Comparison of ENCODE assay signal across 27 mouse cellular contexts in genomic region chr15:82902521-82902920, GRCm38 (mm10).
DNase-seq lines count a peak whose midpoint lies in the region; ATAC-seq and TF ChIP-seq lines count a peak whose summit lies in the region.
"Had no signal": no experiment of that assay in that cellular context is flagged by ENCODE, and none has a peak within 500 bp of the region (broad histone marks: within the 10 kb centered on the region; RNA-seq: fewer than 3 reads in every experiment).

No protein-coding gene starts in this region.

- no peak for TF ChIP-seq CTCF in E14TG2a.4 (conservative IDR thresholded peaks at IDR 0.05; ENCODE audit: low read length)
- TF ChIP-seq CTCF in lung, adult 2 months (IDR thresholded peaks at IDR 0.05; ENCODE audit: insufficient read depth, low read length), result no peak

- no peaks in the 10 kb centered on the region for H3K9me3 ChIP-seq in forebrain, embryonic 13.5 days (replicated peaks)
- no peaks in the 10 kb centered on the region for H3K9me3 ChIP-seq in forebrain, embryonic 11.5 days (ENCODE audit: control insufficient read depth, low read length)
- H3K9me3 ChIP-seq in midbrain, embryonic 10.5 days (replicated peaks), result no peaks in the 10 kb centered on the region
- H3K9me3 ChIP-seq in midbrain, embryonic 16.5 days (replicated peaks; ENCODE audit: control insufficient read depth, low read length, poor library complexity, severe bottlenecking), result no peaks in the 10 kb centered on the region
- H3K9me3 ChIP-seq in E14TG2a.4 (ENCODE audit: low read length), result no peaks in the 10 kb centered on the region
- no peaks in the 10 kb centered on the region for H3K9me3 ChIP-seq in limb, embryonic 10.5 days (replicated peaks)
- H3K9me3 ChIP-seq: embryonic facial prominence, embryonic 12.5 days; forebrain, embryonic 10.5 days; intestine, embryonic 15.5 days; liver, embryonic 13.5 days had no signal

- no peak overlapping the region for H3K4me2 ChIP-seq in forebrain, embryonic 13.5 days
- H3K4me2 ChIP-seq in forebrain, embryonic 11.5 days (ENCODE audit: low read depth, low read length, severe bottlenecking), result no peak overlapping the region
- H3K4me2 ChIP-seq in midbrain, embryonic 16.5 days (ENCODE audit: low read length), result no peak overlapping the region
- H3K4me2 ChIP-seq: embryonic facial prominence, embryonic 12.5 days; heart, embryonic 11.5 days; intestine, embryonic 15.5 days; liver, embryonic 13.5 days; lung, embryonic 14.5 days had no signal

- TF ChIP-seq POLR2A in lung, adult 2 months (IDR thresholded peaks at IDR 0.05; ENCODE audit: borderline replicate concordance, extremely low read depth, low read depth, low read length), result no peak

- peaks cover 91% of the 10 kb centered on the region for H3K4me1 ChIP-seq in forebrain, embryonic 13.5 days
- H3K4me1 ChIP-seq in forebrain, embryonic 11.5 days (replicated peaks; ENCODE audit: control insufficient read depth, insufficient read depth, low read length), result peaks cover 43% of the 10 kb centered on the region
- peaks cover 95% of the 10 kb centered on the region for H3K4me1 ChIP-seq in midbrain, embryonic 10.5 days
- H3K4me1 ChIP-seq in midbrain, embryonic 16.5 days (ENCODE audit: control insufficient read depth, insufficient read depth, low read length), result peaks cover 47% of the 10 kb centered on the region
- H3K4me1 ChIP-seq in E14TG2a.4 (replicated peaks; ENCODE audit: low read depth, low read length), result peaks cover 86% of the 10 kb centered on the region
- peaks cover 74% of the 10 kb centered on the region for H3K4me1 ChIP-seq in limb, embryonic 10.5 days
- peaks cover 8% of the 10 kb centered on the region; the same call in 1 of the 2 replicates for H3K4me1 ChIP-seq in lung, adult 2 months (ENCODE audit: control insufficient read depth, insufficient read depth, low read length)

- DNase-seq in forebrain, embryonic 11.5 days (ENCODE audit: low spot score), result no peak
- DNase-seq in midbrain, embryonic 10.5 days (ENCODE audit: low spot score), result peak; percentile 34
- peak; percentile 30 for DNase-seq in limb, embryonic 10.5 days (ENCODE audit: low spot score)
- DNase-seq in lung, adult 2 months, result no peak
- DNase-seq: adrenal gland, adult 2 months; adrenal gland, postnatal 36 days; cerebellum, adult 18-20 months; gastrocnemius, postnatal 25 days; heart, postnatal 36 days; kidney, adult 2 months; kidney, postnatal 36 days; liver, embryonic 13.5 days; lung, embryonic 14.5 days; lung, postnatal 14 days; thymus, adult 2 months had no signal

- 27% methylated on average over 4 of the region's 4 CpGs for whole genome bisulfite sequencing in forebrain, embryonic 13.5 days
- 21% methylated on average over 4 of the region's 4 CpGs for WGBS in forebrain, embryonic 11.5 days
- WGBS in midbrain, embryonic 10.5 days, result 23% methylated on average over 4 of the region's 4 CpGs
- 20% methylated on average over 4 of the region's 4 CpGs for WGBS in midbrain, embryonic 16.5 days
- 34% methylated on average over 4 of the region's 4 CpGs for whole genome bisulfite sequencing in limb, embryonic 10.5 days
- WGBS in lung, adult 2 months, result 79% methylated on average over 4 of the region's 4 CpGs

- no peaks in the 10 kb centered on the region for H3K36me3 ChIP-seq in forebrain, embryonic 13.5 days (ENCODE audit: poor library complexity, severe bottlenecking)
- no peaks in the 10 kb centered on the region for H3K36me3 ChIP-seq in forebrain, embryonic 11.5 days (ENCODE audit: control insufficient read depth, insufficient read depth, low read length)
- no peaks in the 10 kb centered on the region for H3K36me3 ChIP-seq in midbrain, embryonic 10.5 days
- no peaks in the 10 kb centered on the region for H3K36me3 ChIP-seq in midbrain, embryonic 16.5 days (ENCODE audit: control insufficient read depth, insufficient read depth, low read length)
- H3K36me3 ChIP-seq in E14TG2a.4 (ENCODE audit: insufficient read depth, low read length), result peaks cover 13% of the 10 kb centered on the region
- H3K36me3 ChIP-seq in limb, embryonic 10.5 days, result no peaks in the 10 kb centered on the region
- H3K36me3 ChIP-seq: embryonic facial prominence, embryonic 12.5 days; forebrain, embryonic 10.5 days; intestine, embryonic 15.5 days; liver, embryonic 13.5 days had no signal

- H3K4me3 ChIP-seq in forebrain, embryonic 13.5 days, result no peak overlapping the region
- H3K4me3 ChIP-seq in forebrain, embryonic 11.5 days (ENCODE audit: low read depth, low read length), result no peak overlapping the region
- 0 out of 2 replicates have a peak overlapping the region, but pooled peaks have one; percentile 3 for H3K4me3 ChIP-seq in midbrain, embryonic 10.5 days
- no peak overlapping the region for H3K4me3 ChIP-seq in midbrain, embryonic 16.5 days (ENCODE audit: low read depth, low read length)
- H3K4me3 ChIP-seq in E14TG2a.4 (replicated peaks; ENCODE audit: low read length), result peak overlapping the region; percentile 76; the same call in 1 of the 2 replicates
- no peak overlapping the region for H3K4me3 ChIP-seq in limb, embryonic 10.5 days
- no peak overlapping the region for H3K4me3 ChIP-seq in lung, adult 2 months (replicated peaks; ENCODE audit: extremely low read depth, low read depth, low read length)
- H3K4me3 ChIP-seq: embryonic facial prominence, embryonic 12.5 days; intestine, embryonic 15.5 days; layer of hippocampus, adult 2 months; liver, embryonic 13.5 days; myocyte had no signal

- H3K27me3 ChIP-seq in forebrain, embryonic 13.5 days, result peaks cover 14% of the 10 kb centered on the region
- H3K27me3 ChIP-seq in forebrain, embryonic 11.5 days (ENCODE audit: control insufficient read depth, insufficient read depth, low read length), result peaks cover 16% of the 10 kb centered on the region
- peaks cover 66% of the 10 kb centered on the region for H3K27me3 ChIP-seq in midbrain, embryonic 10.5 days (ENCODE audit: low read depth, poor library complexity, severe bottlenecking)
- H3K27me3 ChIP-seq in midbrain, embryonic 16.5 days (ENCODE audit: control insufficient read depth, insufficient read depth, low read depth, low read length), result no peaks in the 10 kb centered on the region
- peaks cover 4% of the 10 kb centered on the region; the same call in 1 of the 2 replicates for H3K27me3 ChIP-seq in E14TG2a.4 (ENCODE audit: insufficient read depth, low read length)
- peaks cover 20% of the 10 kb centered on the region; the same call in 1 of the 2 replicates for H3K27me3 ChIP-seq in limb, embryonic 10.5 days (ENCODE audit: low read depth, poor library complexity, severe bottlenecking)
- H3K27me3 ChIP-seq: embryonic facial prominence, embryonic 12.5 days; intestine, embryonic 15.5 days had no signal

- no peak overlapping the region for H3K27ac ChIP-seq in forebrain, embryonic 13.5 days
- H3K27ac ChIP-seq in forebrain, embryonic 11.5 days (ENCODE audit: low read depth, low read length), result no peak overlapping the region
- peak overlapping the region; percentile 63 for H3K27ac ChIP-seq in midbrain, embryonic 10.5 days (replicated peaks)
- H3K27ac ChIP-seq in midbrain, embryonic 16.5 days (ENCODE audit: low read length), result no peak overlapping the region
- no peak overlapping the region for H3K27ac ChIP-seq in limb, embryonic 10.5 days
- H3K27ac ChIP-seq: embryonic facial prominence, embryonic 12.5 days; hindbrain, postnatal 0 days; intestine, embryonic 15.5 days; layer of hippocampus, adult 2 months; liver, embryonic 13.5 days had no signal

- ATAC-seq in forebrain, embryonic 13.5 days, result no peak
- no peak for ATAC-seq in forebrain, embryonic 11.5 days (replicated peaks; ENCODE audit: low FRiP score)
- ATAC-seq in midbrain, embryonic 16.5 days, result no peak
- ATAC-seq: activated CD4-positive, CD25-positive, alpha-beta regulatory T cell, adult 4 months; CD4-positive, CD25-positive, alpha-beta regulatory T cell, adult 4 months; hindbrain, postnatal 0 days; intestine, embryonic 15.5 days had no signal

- H3K9ac ChIP-seq in forebrain, embryonic 13.5 days, result peak overlapping the region; percentile 5; the same call in 1 of the 2 replicates
- no peak overlapping the region for H3K9ac ChIP-seq in forebrain, embryonic 11.5 days (ENCODE audit: low read length)
- H3K9ac ChIP-seq in midbrain, embryonic 16.5 days (ENCODE audit: low read depth, low read length), result no peak overlapping the region
- H3K9ac ChIP-seq: embryonic facial prominence, embryonic 12.5 days; intestine, embryonic 15.5 days; liver, embryonic 13.5 days; lung, embryonic 14.5 days had no signal

Comparison
In these comparisons a context has a peak if more than half of its experiments do, and no peak if none do; other contexts are left out.
1. H3K4me3 ChIP-seq: peak in midbrain, embryonic 10.5 days (single experiment) and E14TG2a.4 (single experiment); none in forebrain, embryonic 13.5 days (single experiment), forebrain, embryonic 11.5 days (single experiment), midbrain, embryonic 16.5 days (single experiment), limb, embryonic 10.5 days (single experiment) and lung, adult 2 months (single experiment).
2. DNase-seq: peak in midbrain, embryonic 10.5 days (single experiment) and limb, embryonic 10.5 days (single experiment); none in forebrain, embryonic 11.5 days (single experiment) and lung, adult 2 months (single experiment).